Mouse (Mus musculus) liver, embryonic 14.5 days (tissue): Measurements from ENCODE around the gene Blcap.

ENCODE experiments used
- CTCF ChIP-seq: IDR thresholded peaks from 2 replicates; pipeline ENCODE4 v1.5.1; 2016; ENCODE audit warnings: antibody characterized with exemption, low read depth, control low read depth
- EP300 ChIP-seq: IDR thresholded peaks from 2 replicates; pipeline ENCODE4 v1.6.1; 2016; ENCODE audit warnings: antibody characterized with exemption, low read depth

DNA sequence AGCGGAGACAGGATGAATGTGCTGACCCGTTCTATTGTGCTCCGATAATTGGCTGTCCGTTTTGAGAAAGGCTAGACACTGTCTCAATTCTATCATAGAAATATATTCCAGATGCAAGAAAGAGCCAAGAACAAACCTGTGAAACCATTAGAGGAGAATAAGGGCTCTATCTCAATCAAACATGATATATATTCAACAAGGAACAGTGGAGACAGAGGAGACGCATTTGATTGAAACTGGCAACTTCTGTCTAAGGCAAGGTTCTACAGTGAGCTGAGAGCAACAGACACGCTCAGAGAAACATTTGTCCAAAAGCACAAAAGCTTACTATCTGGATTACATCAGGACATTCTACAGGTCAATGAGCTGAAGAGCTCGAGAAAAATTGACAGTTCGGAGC lies 29.4 kb downstream of the Blcap start:
- no peak for TF ChIP-seq CTCF
- no peak for TF ChIP-seq EP300
